Mouse (Mus musculus) hindbrain, postnatal 0 days (tissue): ENCODE measurements around the gene Angptl4. TPM values are rescaled to one million over a fixed set of nuclear protein-coding genes. Genes with fewer than 3 reads are reported as not detected.
A peak's percentile ranks its signal among the peaks of the same experiment; 100 is the strongest.

ENCODE experiments used
- ATAC-seq: fragments of 200-750 bp; cut with Nextera tagmentation; 2 replicates; pipeline ENCODE4 v1.8.0; 2017; ENCODE audit warnings: mild to moderate bottlenecking, moderate TSS enrichment, moderate library complexity
- DNase-seq: peaks from one replicate; pipeline ENCODE4 v3.0.0-alpha.2; 2015; ENCODE audit warnings: low spot score
- H3K27ac ChIP-seq: fragments of 300-500 bp; sonication (generic); 2 replicates; pipeline ENCODE4 v1.5.1; 2014; ENCODE audit warnings: mild to moderate bottlenecking
- H3K27me3 ChIP-seq: fragments of 300-500 bp; sonication (generic); 2 replicates; pipeline ENCODE4 v1.6.1; 2014; ENCODE audit warnings: low read length, mixed read lengths; ENCODE audit not compliant: insufficient read depth
- H3K36me3 ChIP-seq: fragments of 300-500 bp; sonication (generic); 2 replicates; pipeline ENCODE4 v1.6.1; 2014; ENCODE audit warnings: low read length, mixed read lengths; ENCODE audit not compliant: insufficient read depth
- H3K4me1 ChIP-seq: fragments of 300-500 bp; sonication (generic); 2 replicates; pipeline ENCODE4 v1.6.1; 2014; ENCODE audit warnings: antibody characterized with exemption, low read length, mixed read lengths; ENCODE audit not compliant: insufficient read depth
- H3K4me2 ChIP-seq: fragments of 300-500 bp; sonication (generic); 2 replicates; pipeline ENCODE4 v1.6.1; 2014; ENCODE audit warnings: low read depth, mild to moderate bottlenecking, low read length, moderate library complexity, mixed read lengths
- H3K4me3 ChIP-seq: fragments of 300-500 bp; sonication (generic); 2 replicates; pipeline ENCODE4 v1.5.1; 2014; ENCODE audit warnings: low read length
- H3K9ac ChIP-seq: fragments of 300-500 bp; sonication (generic); replicated peaks from 2 replicates; pipeline ENCODE4 v1.6.1; 2014; ENCODE audit warnings: mild to moderate bottlenecking, low read length, moderate library complexity, mixed read lengths
- H3K9me3 ChIP-seq: fragments of 300-500 bp; sonication (generic); 2 replicates; pipeline ENCODE4 v1.6.1; 2016; ENCODE audit warnings: low read length, mixed read lengths
- CTCF ChIP-seq: IDR thresholded peaks from 2 replicates; pipeline ENCODE4 v1.5.1; 2016; ENCODE audit warnings: antibody characterized with exemption, control low read depth, low read depth
- WGBS: fragments of 180-500 bp; shearing (Covaris S2); extraction: QIAGEN DNeasy Blood & Tissue Kit; methylation state at CpG from one replicate; pipeline ENCODE4 v1.1.7; 2014; 5-methylcytosine and 5-hydroxymethylcytosine counted together
- polyA plus RNA-seq: library from polyadenylated mRNA; unstranded; fragments of >200 nt; fragmentation: Nextera tagmentation; extraction: Ambion mirVana; gene quantifications from 2 replicates; pipeline ENCODE4 v1.2.1, GENCODE M21; 2015
- total RNA-seq: library from RNA; depleted of rRNA; stranded (reverse); fragments of >200 nt; gene quantifications from 2 replicates; pipeline ENCODE4 v1.2.3, GENCODE M21; 2014

The Angptl4 gene
- total and polyA plus RNA-seq, 2 experiments from 2014 or later, result 24.7 to 31.9 TPM

- no peak for TF ChIP-seq CTCF
- Histone ChIP-seq H3K4me2 (no peak overlapping the region), H3K36me3 (no peaks in the 10 kb centered on the region), H3K27ac (no peak overlapping the region), H3K9ac (no peak overlapping the region), H3K27me3 (no peaks in the 10 kb centered on the region), H3K9me3 (no peaks in the 10 kb centered on the region), H3K4me3 (no peak overlapping the region), H3K4me1 (no peaks in the 10 kb centered on the region)
- 71% methylated on average over 8 of the region's 9 CpGs for WGBS
- DNase-seq (no peak), ATAC-seq (no peak)
Measured at GRCm38 (mm10) chr17:33807181-33807888, 25.7 kb upstream of the Angptl4 start.

DNA sequence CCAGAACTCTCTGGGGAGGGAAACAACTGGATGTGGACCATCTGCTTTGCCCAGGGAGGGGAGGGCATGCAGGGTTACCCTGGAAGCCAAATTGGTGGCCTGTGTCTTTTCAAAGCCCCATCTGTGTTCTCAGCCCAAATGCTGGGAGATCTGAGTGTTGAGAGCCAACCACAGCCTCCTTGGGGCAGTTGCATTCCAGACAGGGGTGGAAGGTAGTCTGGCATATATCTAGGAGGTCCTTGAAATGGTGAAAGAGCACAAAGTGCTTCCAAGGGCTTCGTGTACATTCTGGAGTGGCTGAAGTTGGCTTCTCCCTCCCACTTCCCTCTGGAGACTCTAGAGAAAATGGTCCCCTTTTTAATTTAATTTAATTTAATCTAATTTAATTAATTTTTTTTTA lies 23.1 kb upstream of the Angptl4 start:
- 61% methylated on average over 1 of the region's 1 CpGs for WGBS
- Histone ChIP-seq H3K9ac (no peak overlapping the region), H3K4me1 (no peaks in the 10 kb centered on the region), H3K27me3 (no peaks in the 10 kb centered on the region), H3K4me2 (no peak overlapping the region), H3K27ac (no peak overlapping the region), H3K4me3 (no peak overlapping the region), H3K9me3 (no peaks in the 10 kb centered on the region), H3K36me3 (no peaks in the 10 kb centered on the region)
- ATAC-seq (no peak), DNase-seq (no peak)
- no peak for TF ChIP-seq CTCF

GRCm38 (mm10) chr17:33804205-33804604 lies 22.6 kb upstream of the Angptl4 start:
- no peak for DNase-seq
- Histone ChIP-seq H3K9me3 (no peaks in the 10 kb centered on the region), H3K27ac (no peak overlapping the region), H3K27me3 (no peaks in the 10 kb centered on the region), H3K9ac (no peak overlapping the region), H3K36me3 (no peaks in the 10 kb centered on the region), H3K4me2 (no peak overlapping the region), H3K4me3 (no peak overlapping the region), H3K4me1 (no peaks in the 10 kb centered on the region)
- TF ChIP-seq CTCF, result no peak
- ATAC-seq, result no peak
- 54% methylated on average over 4 of the region's 4 CpGs for WGBS

- WGBS, result 1% methylated on average over 2 of the region's 2 CpGs
- ATAC-seq (0 out of 2 replicates have a peak, but pooled peaks have one; percentile 18), DNase-seq (peak; percentile 51)
Measured at GRCm38 (mm10) chr17:33802221-33802620, 20.6 kb upstream of the Angptl4 start.

GRCm38 (mm10) chr17:33799277-33799676 lies 17.6 kb upstream of the Angptl4 start:
- H3K9me3 ChIP-seq, result no peaks in the 10 kb centered on the region
- H3K9ac ChIP-seq, result no peak overlapping the region
- H3K27me3 ChIP-seq, result no peaks in the 10 kb centered on the region
- no peaks in the 10 kb centered on the region for H3K4me1 ChIP-seq
- no peak overlapping the region for H3K4me2 ChIP-seq
- WGBS, result 65% methylated on average over 1 of the region's 1 CpGs
- ATAC-seq, result no peak
- no peak for DNase-seq
- H3K27ac ChIP-seq, result no peak overlapping the region
- no peaks in the 10 kb centered on the region for H3K36me3 ChIP-seq
- no peak for TF ChIP-seq CTCF
- H3K4me3 ChIP-seq, result no peak overlapping the region

More at GRCm38 (mm10) chr17:33802221-33802620, 20.6 kb upstream of the Angptl4 start:
- H3K9ac ChIP-seq, result no peak overlapping the region
- no peak overlapping the region for H3K27ac ChIP-seq
- H3K4me2 ChIP-seq, result no peak overlapping the region
- no peaks in the 10 kb centered on the region for H3K36me3 ChIP-seq
- no peaks in the 10 kb centered on the region for H3K4me1 ChIP-seq
- H3K27me3 ChIP-seq, result no peaks in the 10 kb centered on the region
- H3K4me3 ChIP-seq, result no peak overlapping the region
- no peaks in the 10 kb centered on the region for H3K9me3 ChIP-seq
- peak; percentile 64 for TF ChIP-seq CTCF

GRCm38 (mm10) chr17:33798306-33798705 lies 16.7 kb upstream of the Angptl4 start:
- Histone ChIP-seq H3K27ac (no peak overlapping the region), H3K36me3 (no peaks in the 10 kb centered on the region), H3K9ac (no peak overlapping the region), H3K4me1 (no peaks in the 10 kb centered on the region), H3K27me3 (no peaks in the 10 kb centered on the region), H3K9me3 (no peaks in the 10 kb centered on the region), H3K4me3 (no peak overlapping the region), H3K4me2 (no peak overlapping the region)
- ATAC-seq (no peak), DNase-seq (peak; percentile 69)
- peak; percentile 53 for TF ChIP-seq CTCF
- WGBS, result 40% methylated on average over 3 of the region's 3 CpGs

- Histone ChIP-seq H3K4me1 (no peaks in the 10 kb centered on the region), H3K27ac (no peak overlapping the region), H3K9me3 (no peaks in the 10 kb centered on the region), H3K9ac (no peak overlapping the region), H3K4me3 (no peak overlapping the region), H3K27me3 (no peaks in the 10 kb centered on the region), H3K4me2 (no peak overlapping the region), H3K36me3 (no peaks in the 10 kb centered on the region)
- DNase-seq, result no peak
- TF ChIP-seq CTCF, result no peak
- WGBS, result 78% methylated on average over 4 of the region's 4 CpGs
- no peak for ATAC-seq
Measured at GRCm38 (mm10) chr17:33788732-33789131, 7.1 kb upstream of the Angptl4 start.
